Mouse (Mus musculus): ENCODE measurements around the gene Pabpn1l. TPM values are rescaled to one million over a fixed set of nuclear protein-coding genes. Genes with fewer than 3 reads are reported as not detected.

Pabpn1l gene
- polyA plus RNA-seq, 1 experiment, result not detected

GRCm38 (mm10) chr8:122618660-122619378 is 3.7 kb downstream of the Pabpn1l start:
- no peak for DNase-seq (ENCODE audit: low spot score)

GRCm38 (mm10) chr8:122617947-122618546 is 4.5 kb downstream of the Pabpn1l start:
- peak; percentile 53 for DNase-seq (ENCODE audit: low spot score)

GRCm38 (mm10) chr8:122616181-122616905 is 6.2 kb downstream of the Pabpn1l start:
- DNase-seq (ENCODE audit: low spot score), result no peak

- DNase-seq (ENCODE audit: low spot score), result peak; percentile 77
Observed at GRCm38 (mm10) chr8:122611295-122612133, 11.0 kb downstream of the Pabpn1l start, which contains the start of the genes Galns and Trappc2l. Gene Galns (minus strand): TSS chr8:122611463. Gene Trappc2l (plus strand): TSS chr8:122611640.

GRCm38 (mm10) chr8:122610612-122611277 is 11.8 kb downstream of the Pabpn1l start:
- no peak for DNase-seq (ENCODE audit: low spot score)

GRCm38 (mm10) chr8:122610209-122610608 is 12.3 kb downstream of the Pabpn1l start:
- no peak for DNase-seq (ENCODE audit: low spot score)

- DNase-seq (ENCODE audit: low spot score), result no peak
Observed at GRCm38 (mm10) chr8:122606810-122607209, 15.7 kb downstream of the Pabpn1l start.

- DNase-seq (ENCODE audit: low spot score), result no peak
Observed at GRCm38 (mm10) chr8:122605367-122605766, 17.2 kb downstream of the Pabpn1l start.

GRCm38 (mm10) chr8:122604640-122605039 is 17.9 kb downstream of the Pabpn1l start:
- DNase-seq (ENCODE audit: low spot score), result no peak

GRCm38 (mm10) chr8:122600666-122601065 is 21.9 kb downstream of the Pabpn1l start:
- no peak for DNase-seq (ENCODE audit: low spot score)

GRCm38 (mm10) chr8:122596031-122596430 is 26.5 kb downstream of the Pabpn1l start:
- no peak for DNase-seq (ENCODE audit: low spot score)

GRCm38 (mm10) chr8:122593783-122594507 is 28.6 kb downstream of the Pabpn1l start:
- no peak for DNase-seq (ENCODE audit: low spot score)

GRCm38 (mm10) chr8:122593240-122593639 is 29.3 kb downstream of the Pabpn1l start:
- no peak for DNase-seq (ENCODE audit: low spot score)

- no peak for DNase-seq (ENCODE audit: low spot score)
Observed at GRCm38 (mm10) chr8:122586749-122587148, 35.8 kb downstream of the Pabpn1l start.

GRCm38 (mm10) chr8:122586171-122586570 is 36.4 kb downstream of the Pabpn1l start:
- DNase-seq (ENCODE audit: low spot score), result no peak

- DNase-seq (ENCODE audit: low spot score), result no peak
Observed at GRCm38 (mm10) chr8:122585411-122585891, 37.1 kb downstream of the Pabpn1l start.

GRCm38 (mm10) chr8:122584981-122585380 is 37.6 kb downstream of the Pabpn1l start:
- no peak for DNase-seq (ENCODE audit: low spot score)

- no peak for DNase-seq (ENCODE audit: low spot score)
Observed at GRCm38 (mm10) chr8:122580926-122581325, 41.6 kb downstream of the Pabpn1l start.

- DNase-seq (ENCODE audit: low spot score), result no peak
Observed at GRCm38 (mm10) chr8:122579196-122579595, 43.3 kb downstream of the Pabpn1l start.

GRCm38 (mm10) chr8:122577116-122577515 is 45.4 kb downstream of the Pabpn1l start:
- no peak for DNase-seq (ENCODE audit: low spot score)
